Mouse (Mus musculus) layer of hippocampus, adult 11-12 months (tissue): ENCODE data around the gene Ahdc1.
A peak's percentile ranks its signal among the peaks of the same experiment; 100 is the strongest.

ENCODE experiments used
- DNase-seq: peaks from one replicate; pipeline ENCODE4 v3.0.0; 2022; ENCODE audit warnings: low spot score

The Ahdc1 gene

DNA sequence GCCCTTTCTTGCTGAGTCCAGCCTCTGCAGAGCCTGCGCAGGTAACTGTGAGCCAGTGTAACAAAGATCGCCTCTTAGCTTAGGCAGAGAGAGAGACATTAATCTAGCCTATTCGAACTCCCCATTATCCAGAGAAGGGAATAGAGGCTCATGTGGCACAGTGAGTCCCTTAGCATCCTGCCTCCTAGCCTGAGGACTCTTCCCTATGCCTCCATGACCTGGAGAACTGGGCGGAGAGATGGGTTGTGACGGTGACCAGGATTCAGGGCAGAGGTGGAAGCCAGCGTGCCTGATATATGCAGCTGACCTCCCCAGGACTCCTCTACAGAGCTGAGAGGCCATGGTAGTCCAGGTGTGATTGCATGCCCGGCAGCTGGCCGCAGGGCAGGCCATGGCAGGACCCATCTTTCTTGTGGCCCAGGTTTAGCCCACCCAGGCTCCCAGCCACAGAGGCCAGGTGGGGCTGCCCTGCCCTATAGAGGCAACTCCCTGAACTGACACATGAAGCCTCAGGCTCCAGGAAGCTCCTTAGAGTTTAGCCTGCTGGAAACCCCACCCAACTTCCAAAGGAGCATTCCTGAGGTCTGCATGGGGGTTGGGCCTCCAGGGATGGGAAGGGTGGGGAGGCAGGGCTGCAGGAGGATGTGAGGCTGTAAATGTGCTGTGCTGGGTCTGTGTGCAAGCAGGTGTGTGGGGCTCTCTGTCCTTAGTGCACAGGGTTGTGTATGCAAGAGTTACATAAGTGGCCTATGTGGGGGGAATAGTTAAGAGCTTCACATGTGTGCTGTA lies 44.3 kb downstream of the Ahdc1 start:
- no peak for DNase-seq

DNA sequence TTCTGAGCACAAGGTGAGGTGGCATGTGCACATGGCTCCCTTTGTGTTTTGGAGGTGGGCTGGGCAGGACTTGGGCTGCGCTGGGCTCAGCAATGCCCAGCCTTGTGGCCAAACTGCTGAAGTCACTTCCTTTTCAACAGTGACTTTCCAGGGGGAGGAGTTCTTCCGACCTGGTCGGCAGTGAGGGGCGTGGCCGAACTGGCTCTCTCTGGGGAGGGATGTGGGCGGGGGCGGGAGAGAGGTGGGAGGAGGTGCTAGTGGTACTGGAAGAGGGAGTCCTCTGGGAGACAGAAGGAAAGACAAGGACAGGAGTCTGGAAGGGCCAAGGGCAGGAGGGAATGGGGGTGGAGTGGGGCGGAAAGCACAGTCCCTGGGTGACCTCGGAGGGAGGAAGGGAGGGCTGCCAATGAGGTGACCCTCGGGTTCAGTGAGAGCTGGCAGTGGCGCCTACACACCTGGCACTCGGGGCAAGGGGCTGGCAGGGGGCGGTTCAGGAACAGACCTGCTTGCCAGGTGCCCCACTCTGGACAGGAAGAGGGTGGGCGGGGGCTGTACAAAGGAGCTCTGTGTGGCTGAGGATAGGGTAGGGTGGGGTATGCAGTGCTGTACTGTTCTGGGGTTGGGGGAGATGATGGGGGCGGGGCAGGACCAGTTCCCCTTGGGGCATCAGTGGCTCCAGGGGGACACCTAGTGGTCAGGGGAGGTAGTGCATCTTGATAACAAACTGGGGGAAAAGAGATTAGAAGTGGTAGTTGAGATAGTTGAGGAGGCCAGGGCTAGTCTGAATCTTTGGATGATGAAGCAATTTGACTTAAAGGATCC lies 45.2 kb downstream of the Ahdc1 start:
- DNase-seq: peak; percentile 75

DNA sequence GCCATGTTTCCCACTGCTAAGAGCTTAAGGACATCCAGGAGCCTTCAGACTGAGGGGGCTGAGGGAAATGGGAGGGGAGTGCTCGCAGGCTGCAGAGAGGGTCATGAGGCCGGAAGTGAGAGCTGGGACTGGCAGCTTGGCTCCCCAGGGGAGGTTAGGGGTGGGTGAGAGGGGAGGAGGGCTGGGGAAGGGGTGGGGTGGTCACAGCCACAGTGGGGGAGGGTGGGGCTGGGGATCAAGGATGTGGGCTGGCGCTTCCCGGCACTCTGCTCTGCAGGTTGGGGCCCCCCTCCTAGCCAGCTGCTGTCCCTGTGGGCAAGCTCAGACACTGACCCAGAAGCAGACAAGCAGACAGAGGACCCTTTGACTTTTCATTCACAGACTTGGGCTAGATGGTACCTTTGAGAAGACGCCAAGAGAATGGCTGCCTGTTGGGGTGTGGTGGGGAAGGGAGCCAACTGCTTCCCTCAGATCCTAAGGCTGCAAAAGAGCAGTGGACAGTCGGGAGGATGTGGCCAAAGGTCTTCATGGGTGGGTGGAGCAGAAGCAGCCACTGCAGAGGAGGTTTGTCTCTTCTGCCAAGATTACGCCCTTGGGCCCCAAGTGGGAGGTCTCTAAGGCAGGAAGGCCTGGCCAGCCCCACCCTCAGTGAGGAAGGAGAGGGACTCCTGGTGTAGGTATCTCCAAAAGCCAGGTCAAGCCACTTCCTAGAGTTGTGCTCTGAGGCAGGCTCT lies 46.5 kb downstream of the Ahdc1 start:
- no peak for DNase-seq

DNA sequence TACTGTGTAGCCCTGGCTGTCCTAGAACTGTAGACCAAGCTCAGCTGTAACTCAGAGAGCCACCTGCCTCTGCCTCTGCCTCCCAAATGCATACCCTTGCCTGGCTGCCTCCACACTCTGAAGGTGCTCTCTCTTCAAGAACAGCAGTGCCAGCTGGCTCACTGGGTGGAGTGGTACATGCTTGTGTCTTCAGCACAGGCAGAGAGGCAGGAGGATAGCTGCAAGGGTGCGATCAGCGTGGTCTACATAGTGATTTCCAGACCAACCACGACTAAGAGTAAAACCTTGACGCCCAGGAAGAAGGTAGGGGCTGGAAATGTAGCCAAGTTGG lies 47.0 kb downstream of the Ahdc1 start:
- no peak for DNase-seq

DNA sequence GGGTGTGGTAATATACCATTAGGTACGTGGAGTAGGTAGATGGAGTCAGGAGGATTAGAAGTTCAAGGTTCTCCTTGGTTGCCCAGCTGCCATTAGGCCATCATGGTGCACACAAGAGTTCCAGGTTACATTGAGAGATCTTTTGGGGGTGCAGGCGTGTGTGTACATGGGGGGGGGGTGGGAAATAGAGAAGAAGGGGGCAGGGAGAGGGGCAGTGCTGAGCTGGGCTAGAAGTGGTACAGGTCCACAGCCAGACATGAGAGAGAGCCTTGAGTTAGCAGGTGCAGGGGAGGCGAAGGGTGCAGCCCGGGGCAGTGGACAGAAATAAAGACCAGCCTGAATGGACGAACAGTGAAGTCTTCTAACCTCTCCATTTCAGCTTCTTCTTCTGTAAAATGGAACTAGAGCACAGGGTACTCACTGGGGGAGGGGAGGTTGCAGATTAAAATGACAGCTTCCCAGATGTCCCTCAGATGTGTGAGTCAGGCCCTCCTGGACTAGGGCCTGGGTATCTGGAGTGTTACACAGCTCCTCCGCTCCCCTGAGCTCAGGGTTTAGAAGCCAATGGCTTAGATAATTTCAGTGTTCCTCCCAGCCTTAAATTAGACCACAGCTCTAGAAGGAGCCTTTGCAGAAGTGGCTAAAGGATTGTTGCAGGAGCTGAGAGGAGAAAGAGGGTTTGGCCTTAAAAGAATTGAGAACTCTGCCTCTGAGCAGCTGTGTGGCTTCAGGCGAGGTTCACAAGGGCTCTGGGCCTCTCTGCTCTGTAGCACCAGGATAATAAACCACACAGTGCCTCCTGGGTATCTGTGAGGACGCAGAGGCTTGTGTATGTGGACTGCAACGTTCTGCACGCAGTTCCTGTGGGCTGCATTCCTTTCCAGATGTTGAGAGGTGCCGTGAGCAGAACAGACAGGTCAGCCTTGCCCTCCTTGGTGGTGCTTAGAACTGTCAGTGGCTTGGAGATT lies 47.7 kb downstream of the Ahdc1 start:
- DNase-seq: no peak

- DNase-seq: no peak
These were observed 49.6 kb downstream of the Ahdc1 start for GRCm38 (mm10) chr4:133060702-133061101.

- DNase-seq: no peak
These were observed 50.7 kb downstream of the Ahdc1 start for GRCm38 (mm10) chr4:133061798-133062197.

DNA sequence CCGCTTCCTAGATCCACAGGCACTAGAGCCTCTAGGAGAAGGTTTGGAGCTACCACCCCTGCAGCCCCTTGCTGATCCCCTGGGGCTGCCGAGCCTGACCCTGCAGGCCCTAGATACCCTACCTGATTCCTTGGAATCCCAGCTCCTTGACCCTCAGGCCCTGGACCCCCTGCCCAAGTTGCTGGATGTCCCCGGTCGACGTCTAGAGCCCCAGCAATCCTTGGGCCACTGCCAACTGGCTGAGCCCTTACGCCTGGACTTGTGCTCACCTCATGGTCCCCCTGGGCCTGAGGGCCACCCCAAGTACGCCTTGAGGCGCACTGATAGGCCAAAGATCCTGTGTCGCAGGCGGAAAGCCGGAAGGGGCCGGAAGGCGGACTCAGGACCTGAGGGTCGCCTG lies 51.2 kb downstream of the Ahdc1 start:
- no peak for DNase-seq

GRCm38 (mm10) chr4:133063203-133063602 lies 52.1 kb downstream of the Ahdc1 start:
- no peak for DNase-seq

DNA sequence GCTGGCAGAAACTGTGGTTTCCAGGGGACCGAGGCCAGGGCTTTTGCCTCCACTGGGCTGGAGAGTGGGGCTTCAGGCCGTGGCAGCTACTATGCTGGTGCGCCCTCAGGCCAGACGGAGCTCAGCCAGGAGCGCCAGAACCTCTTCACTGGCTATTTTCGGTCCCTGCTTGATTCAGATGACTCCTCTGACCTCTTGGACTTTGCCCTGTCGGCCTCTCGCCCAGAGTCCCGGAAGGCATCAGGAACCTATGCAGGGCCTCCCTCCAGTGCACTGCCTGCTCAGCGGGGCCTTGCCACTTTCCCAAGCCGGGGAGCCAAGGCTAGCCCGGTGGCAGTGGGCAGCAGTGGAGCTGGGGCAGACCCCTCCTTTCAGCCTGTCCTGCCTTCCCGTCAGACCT lies 52.7 kb downstream of the Ahdc1 start:
- no peak for DNase-seq

DNA sequence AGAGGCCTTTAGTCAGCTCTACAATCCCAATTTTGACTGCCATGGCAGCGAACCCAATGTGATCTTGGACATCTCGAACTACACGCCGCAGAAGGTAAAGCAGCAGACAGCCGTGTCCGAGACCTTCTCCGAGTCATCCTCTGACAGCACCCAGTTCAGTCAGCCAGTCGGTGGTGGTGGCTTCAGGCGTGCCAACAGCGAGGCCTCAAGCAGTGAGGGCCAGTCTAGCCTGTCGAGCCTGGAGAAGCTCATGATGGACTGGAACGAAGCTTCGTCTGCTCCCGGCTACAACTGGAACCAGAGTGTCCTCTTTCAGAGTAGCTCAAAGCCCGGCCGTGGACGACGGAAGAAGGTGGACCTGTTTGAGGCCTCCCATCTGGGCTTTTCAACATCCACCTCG lies 53.7 kb downstream of the Ahdc1 start:
- no peak for DNase-seq

GRCm38 (mm10) chr4:133065894-133066386 lies 54.9 kb downstream of the Ahdc1 start:
- no peak for DNase-seq

GRCm38 (mm10) chr4:133068400-133069138 lies 57.5 kb downstream of the Ahdc1 start:
- no peak for DNase-seq

- no peak for DNase-seq
These were observed 59.3 kb downstream of the Ahdc1 start for GRCm38 (mm10) chr4:133070388-133070787.

- DNase-seq: no peak
These were observed 59.8 kb downstream of the Ahdc1 start for GRCm38 (mm10) chr4:133070821-133071372.

DNA sequence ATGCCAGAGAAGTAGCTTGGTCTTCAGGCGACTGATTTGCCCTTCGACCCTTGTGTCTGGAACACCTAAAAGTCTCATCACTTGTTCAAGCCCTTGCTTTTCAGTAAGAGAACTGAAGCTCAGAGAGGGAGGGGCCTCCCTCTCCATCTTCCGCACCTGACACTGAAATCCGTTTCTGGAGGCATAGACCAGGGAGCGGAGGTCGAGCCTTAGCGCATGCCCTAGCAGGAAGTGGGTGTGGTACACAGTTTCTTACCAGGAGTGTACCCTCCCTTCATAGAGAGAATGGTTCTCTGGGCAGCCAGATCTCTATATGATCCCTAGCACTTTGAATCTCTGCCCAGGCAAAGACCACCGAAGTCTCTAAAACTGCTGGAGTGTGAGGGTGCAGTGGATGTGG lies 62.1 kb downstream of the Ahdc1 start:
- DNase-seq: no peak

DNA sequence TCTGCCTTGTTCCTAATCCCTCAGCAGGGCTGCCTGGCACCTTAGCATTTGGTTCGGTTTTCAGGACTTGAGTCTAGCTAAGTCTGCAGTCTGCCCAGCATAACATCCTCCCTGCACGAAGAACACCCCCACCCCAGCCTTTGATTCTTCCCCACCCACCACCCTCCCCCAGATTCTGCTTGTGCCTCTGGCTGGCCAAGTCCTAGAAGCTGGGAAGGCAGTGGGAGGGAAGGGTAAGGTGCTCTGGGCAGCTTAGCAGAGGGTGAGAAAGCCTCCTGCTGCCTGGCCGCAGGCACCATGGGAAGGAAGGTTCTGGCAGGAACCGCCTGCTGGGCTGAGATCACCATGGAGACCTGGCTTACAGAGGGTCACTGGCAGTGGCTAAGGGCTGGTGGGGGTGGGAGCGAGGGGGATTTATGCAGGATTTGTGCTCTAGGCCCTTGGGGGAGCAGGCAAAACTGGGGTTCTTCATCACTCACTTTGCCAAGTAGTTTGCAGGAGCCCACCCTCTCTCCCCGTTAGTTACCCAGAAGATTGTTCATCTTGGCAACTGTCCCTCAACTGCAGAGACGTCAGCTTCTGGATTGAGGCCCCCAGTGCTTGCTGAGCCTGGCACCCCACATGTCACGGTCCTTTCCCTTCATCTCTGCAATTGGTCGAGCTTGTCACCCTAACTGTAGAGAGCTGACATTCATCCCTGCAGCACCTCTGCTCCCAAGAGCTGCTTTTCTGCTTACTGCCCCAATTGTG lies 63.2 kb downstream of the Ahdc1 start:
- DNase-seq: no peak

GRCm38 (mm10) chr4:133074894-133075572 lies 64.0 kb downstream of the Ahdc1 start:
- no peak for DNase-seq

GRCm38 (mm10) chr4:133078947-133079346 lies 67.9 kb downstream of the Ahdc1 start:
- DNase-seq: no peak
